Mouse (Mus musculus) bone marrow, adult 2 months (tissue): ENCODE measurements around the gene Phf19.

Experiments
- CTCF ChIP-seq: fragments of 200-500 bp; IDR thresholded peaks from 2 replicates; pipeline ENCODE4 v1.5.1; 2011; ENCODE audit warnings: low read length, control low read depth; ENCODE audit not compliant: control insufficient read depth, insufficient read depth
- POLR2A ChIP-seq: fragments of 200-500 bp; IDR thresholded peaks from 2 replicates; pipeline ENCODE4 v1.6.1; 2011; ENCODE audit warnings: low read depth, mild to moderate bottlenecking, control low read depth, low read length, borderline replicate concordance; ENCODE audit not compliant: control insufficient read depth

- TF ChIP-seq CTCF (no peak), POLR2A (no peak)
These were observed 7.4 kb downstream of the Phf19 start for GRCm38 (mm10) chr2:34906426-34906825.
